Mouse (Mus musculus) liver, postnatal 0 days (tissue): ENCODE data around the gene Cxcl2.

Source experiments
- CTCF ChIP-seq: sonication (generic); IDR thresholded peaks from 2 replicates; pipeline ENCODE4 v1.5.1; 2016; ENCODE audit warnings: antibody characterized with exemption, low read depth
- EP300 ChIP-seq: IDR thresholded peaks from 2 replicates; pipeline ENCODE4 v1.6.1; 2016; ENCODE audit warnings: antibody characterized with exemption, low read depth, mild to moderate bottlenecking

DNA sequence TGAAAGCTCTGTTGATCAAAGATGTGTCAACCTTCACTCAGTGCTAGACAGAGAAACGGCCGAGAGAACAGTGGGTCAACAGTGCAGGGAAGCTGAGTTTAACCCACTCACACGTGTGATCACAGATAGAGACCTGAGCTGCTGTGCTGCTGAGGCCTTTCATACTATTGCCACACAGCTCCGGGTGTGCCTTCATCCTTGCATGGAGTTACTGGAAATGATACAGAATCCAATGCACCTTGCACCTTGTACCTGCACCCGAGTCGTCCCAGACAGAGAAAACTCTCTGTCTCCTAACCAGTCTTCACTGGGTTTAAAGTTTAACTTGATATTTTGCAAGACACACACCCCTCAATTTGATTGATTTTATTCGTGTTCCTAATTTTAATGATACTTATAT is 31.3 kb upstream of the Cxcl2 start:
- no peak for TF ChIP-seq CTCF
- TF ChIP-seq EP300: peak; percentile 84
